Mouse (Mus musculus): ENCODE data around the gene Cenpf. TPM values are rescaled to one million over a fixed set of nuclear protein-coding genes. Genes with fewer than 3 reads are reported as not detected.

Gene Cenpf
- 135 and 140 TPM in 2 replicates for polyA plus RNA-seq (2014; fragmentation: Nextera tagmentation; extraction: Ambion mirVana)

DNA sequence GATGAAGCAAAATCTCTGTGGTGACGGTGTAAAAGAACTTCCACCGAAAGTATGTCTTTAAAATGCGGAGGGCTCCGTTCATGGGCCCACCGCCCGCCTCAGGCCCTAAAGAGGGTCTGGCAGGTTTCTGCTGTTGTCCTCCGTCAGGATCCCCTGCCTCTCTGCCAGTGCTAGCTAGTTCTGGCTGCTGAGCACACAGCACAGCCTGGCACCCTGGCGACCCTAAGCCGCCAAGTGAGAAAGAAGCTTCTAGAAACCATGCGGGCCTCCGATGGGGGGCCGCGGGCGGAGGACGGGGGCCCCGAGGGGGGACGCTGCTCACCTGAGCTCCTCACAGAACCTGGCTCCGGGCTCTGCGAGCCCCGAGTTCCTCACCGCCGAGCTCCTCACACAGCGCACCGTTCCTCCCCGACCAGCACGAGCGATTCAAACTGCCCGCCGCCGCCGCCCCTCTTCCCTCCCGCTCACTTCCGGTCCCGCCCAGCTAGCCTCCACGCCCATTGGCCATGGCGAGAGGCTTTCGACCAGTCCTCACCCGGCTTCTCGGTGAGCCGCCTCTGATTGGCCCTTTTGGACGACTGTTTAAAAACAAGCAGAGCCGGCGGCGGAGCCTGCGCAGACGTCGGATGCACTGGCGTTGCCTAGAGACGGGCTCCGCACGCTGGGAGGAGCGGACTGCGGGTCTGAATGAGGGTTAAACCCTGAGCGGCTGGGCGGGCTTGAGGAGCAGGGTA is at the start of gene Cenpf:
TSS of gene Cenpf (minus strand) at position 433 of the 734 bp plus-strand sequence.
- Histone ChIP-seq H3K9ac (ENCODE audit: low read length) (peak within 1 kb of the TSS; percentile 82), H3K4me1 (ENCODE audit: control insufficient read depth, insufficient read depth, low read length) (peaks cover 23% of the 10 kb centered on the region), H3K27me3 (ENCODE audit: control insufficient read depth, insufficient read depth, low read length) (no peaks in the 10 kb centered on the region), H3K36me3 (ENCODE audit: control insufficient read depth, insufficient read depth, low read length) (peaks cover 17% of the 10 kb centered on the region; the same call in 1 of the 2 replicates), H3K4me2 (peak within 1 kb of the TSS; percentile 79), H3K27ac (ENCODE audit: low read depth, low read length) (peak within 1 kb of the TSS; percentile 37), H3K4me3 (ENCODE audit: low read depth, low read length) (peak within 1 kb of the TSS; percentile 68), H3K9me3 (ENCODE audit: control insufficient read depth, low read length) (no peaks in the 10 kb centered on the region)
- peak; percentile 100 for ATAC-seq (ENCODE audit: low FRiP score)
- under 1% methylated on average over 55 of the region's 55 CpGs for WGBS
- DNase-seq (ENCODE audit: low spot score, missing footprints) = peak; percentile 99

DNA sequence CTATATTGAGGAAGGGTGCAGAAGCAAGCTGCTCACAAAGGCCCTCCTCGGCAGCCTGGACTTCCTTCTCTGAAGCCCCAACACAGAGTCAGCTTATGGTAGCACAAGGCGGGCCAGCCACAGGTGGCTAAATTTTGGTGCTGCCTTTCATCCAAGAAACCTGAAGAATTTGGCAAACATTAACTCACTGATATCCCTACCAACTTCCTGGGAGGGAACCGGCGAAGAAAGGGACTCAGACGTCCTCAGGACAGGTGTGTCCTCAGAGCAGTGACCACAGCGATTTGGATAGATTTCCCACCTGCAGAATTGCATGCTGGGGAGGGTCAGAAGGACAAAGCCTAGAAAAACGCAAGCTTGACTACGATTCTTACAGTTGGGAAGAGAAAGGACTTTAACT is 44.3 kb upstream of the Cenpf start:
- WGBS = 84% methylated on average over 8 of the region's 8 CpGs
- Histone ChIP-seq H3K9me3 (ENCODE audit: control insufficient read depth, low read length) (no peaks in the 10 kb centered on the region), H3K27me3 (ENCODE audit: control insufficient read depth, insufficient read depth, low read length) (peaks cover 13% of the 10 kb centered on the region), H3K27ac (ENCODE audit: low read depth, low read length) (no peak overlapping the region), H3K4me3 (ENCODE audit: low read depth, low read length) (no peak overlapping the region), H3K4me1 (ENCODE audit: control insufficient read depth, insufficient read depth, low read length) (peaks cover 21% of the 10 kb centered on the region), H3K4me2 (no peak overlapping the region), H3K36me3 (ENCODE audit: control insufficient read depth, insufficient read depth, low read length) (no peaks in the 10 kb centered on the region), H3K9ac (ENCODE audit: low read length) (no peak overlapping the region)
- peak; percentile 80 for DNase-seq (ENCODE audit: low spot score, missing footprints)
- no peak for ATAC-seq (ENCODE audit: low FRiP score)

DNA sequence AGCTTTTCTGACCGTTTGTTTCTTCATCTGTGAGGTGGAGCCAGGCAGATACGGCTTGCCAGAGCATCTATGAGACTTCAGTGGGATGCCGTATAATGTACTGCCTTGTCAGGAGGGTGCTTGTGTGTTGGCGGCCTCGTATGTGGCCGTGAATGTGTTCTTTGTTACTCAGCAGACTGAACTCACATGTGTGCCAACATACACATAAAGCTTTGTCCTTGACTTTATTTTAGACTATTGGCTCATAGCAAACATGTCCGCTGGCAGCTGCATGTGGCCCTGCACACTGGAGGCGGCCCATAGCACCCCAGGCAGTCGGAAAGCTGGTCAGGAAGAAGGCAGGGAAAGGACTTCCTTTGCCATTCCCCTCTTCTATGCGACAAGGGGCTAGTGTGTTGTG is 43.8 kb upstream of the Cenpf start:
- Histone ChIP-seq H3K4me2 (no peak overlapping the region), H3K9ac (ENCODE audit: low read length) (no peak overlapping the region), H3K4me1 (ENCODE audit: control insufficient read depth, insufficient read depth, low read length) (peaks cover 21% of the 10 kb centered on the region), H3K4me3 (ENCODE audit: low read depth, low read length) (no peak overlapping the region), H3K36me3 (ENCODE audit: control insufficient read depth, insufficient read depth, low read length) (no peaks in the 10 kb centered on the region), H3K27ac (ENCODE audit: low read depth, low read length) (no peak overlapping the region), H3K9me3 (ENCODE audit: control insufficient read depth, low read length) (no peaks in the 10 kb centered on the region), H3K27me3 (ENCODE audit: control insufficient read depth, insufficient read depth, low read length) (peaks cover 13% of the 10 kb centered on the region)
- 82% methylated on average over 10 of the region's 10 CpGs for WGBS
- DNase-seq (ENCODE audit: low spot score, missing footprints) (peak; percentile 41), ATAC-seq (ENCODE audit: low FRiP score) (no peak)

DNA sequence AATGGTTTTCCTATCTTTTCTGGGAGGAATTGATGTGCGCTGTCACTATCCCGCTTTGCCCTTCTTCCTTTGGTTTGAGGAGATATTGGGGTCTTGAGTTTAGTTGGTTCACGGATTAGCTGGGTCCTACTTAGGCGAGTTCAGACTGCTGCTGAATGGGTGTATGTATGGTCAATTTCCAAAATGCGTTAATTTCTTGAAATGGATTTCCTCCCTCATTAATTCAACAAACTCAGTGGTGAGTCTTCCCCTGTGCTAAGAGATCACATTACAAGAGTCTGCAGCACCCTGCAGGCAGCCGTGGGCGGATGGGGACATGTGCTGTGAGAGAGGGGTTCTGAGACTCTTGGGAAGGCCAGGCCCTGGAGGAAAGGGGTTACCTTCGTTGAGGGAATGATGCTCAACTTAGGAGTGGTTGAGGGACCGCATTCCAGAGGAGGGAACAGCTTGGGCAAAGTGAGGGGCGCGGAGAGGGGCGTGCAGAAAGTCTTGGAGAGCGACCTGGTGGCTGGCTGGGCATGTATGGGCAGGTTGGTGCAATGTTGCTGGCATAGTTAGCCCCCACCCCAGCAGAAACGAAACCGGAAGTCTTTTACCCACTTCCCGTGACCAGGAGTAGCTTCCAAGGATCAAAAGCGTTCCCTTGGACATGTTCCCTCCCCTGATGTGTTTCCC is 41.4 kb upstream of the Cenpf start:
- peaks cover 13% of the 10 kb centered on the region for H3K27me3 ChIP-seq (ENCODE audit: control insufficient read depth, insufficient read depth, low read length)
- peaks cover 21% of the 10 kb centered on the region for H3K4me1 ChIP-seq (ENCODE audit: control insufficient read depth, insufficient read depth, low read length)
- no peak overlapping the region for H3K27ac ChIP-seq (ENCODE audit: low read depth, low read length)
- H3K36me3 ChIP-seq (ENCODE audit: control insufficient read depth, insufficient read depth, low read length) = no peaks in the 10 kb centered on the region
- peak overlapping the region; percentile 63 for H3K4me3 ChIP-seq (ENCODE audit: low read depth, low read length)
- H3K4me2 ChIP-seq = peak overlapping the region; percentile 94
- ATAC-seq (ENCODE audit: low FRiP score) = no peak
- H3K9ac ChIP-seq (ENCODE audit: low read length) = no peak overlapping the region; the same call in 1 of the 2 replicates
- H3K9me3 ChIP-seq (ENCODE audit: control insufficient read depth, low read length) = no peaks in the 10 kb centered on the region
- DNase-seq (ENCODE audit: low spot score, missing footprints) = peak; percentile 94
- 8% methylated on average over 17 of the region's 17 CpGs for WGBS

DNA sequence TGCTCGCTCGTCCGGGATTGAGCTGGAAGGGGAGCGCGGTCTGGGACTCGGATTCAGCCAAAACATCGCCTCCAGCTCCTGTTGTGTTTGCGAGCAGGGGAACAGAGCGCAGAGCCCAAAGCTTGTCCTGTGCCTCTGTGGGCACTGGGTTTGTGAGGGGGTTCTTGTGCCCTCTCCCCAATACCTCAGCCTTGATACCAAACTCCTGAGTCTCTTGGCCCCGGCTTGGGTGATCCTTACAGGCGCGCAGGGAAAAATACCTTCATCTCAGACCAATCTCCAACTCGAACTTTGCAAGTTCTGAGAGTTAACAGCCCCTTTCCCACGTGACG is 40.9 kb upstream of the Cenpf start:
- Histone ChIP-seq H3K9me3 (ENCODE audit: control insufficient read depth, low read length) (no peaks in the 10 kb centered on the region), H3K9ac (ENCODE audit: low read length) (peak overlapping the region; percentile 79), H3K4me2 (peak overlapping the region; percentile 94), H3K4me1 (ENCODE audit: control insufficient read depth, insufficient read depth, low read length) (peaks cover 21% of the 10 kb centered on the region), H3K27me3 (ENCODE audit: control insufficient read depth, insufficient read depth, low read length) (peaks cover 13% of the 10 kb centered on the region), H3K36me3 (ENCODE audit: control insufficient read depth, insufficient read depth, low read length) (no peaks in the 10 kb centered on the region), H3K4me3 (ENCODE audit: low read depth, low read length) (peak overlapping the region; percentile 63), H3K27ac (ENCODE audit: low read depth, low read length) (no peak overlapping the region)
- 0% methylated on average over 15 of the region's 15 CpGs for WGBS
- peak; percentile 94 for DNase-seq (ENCODE audit: low spot score, missing footprints)
- no peak for ATAC-seq (ENCODE audit: low FRiP score)

DNA sequence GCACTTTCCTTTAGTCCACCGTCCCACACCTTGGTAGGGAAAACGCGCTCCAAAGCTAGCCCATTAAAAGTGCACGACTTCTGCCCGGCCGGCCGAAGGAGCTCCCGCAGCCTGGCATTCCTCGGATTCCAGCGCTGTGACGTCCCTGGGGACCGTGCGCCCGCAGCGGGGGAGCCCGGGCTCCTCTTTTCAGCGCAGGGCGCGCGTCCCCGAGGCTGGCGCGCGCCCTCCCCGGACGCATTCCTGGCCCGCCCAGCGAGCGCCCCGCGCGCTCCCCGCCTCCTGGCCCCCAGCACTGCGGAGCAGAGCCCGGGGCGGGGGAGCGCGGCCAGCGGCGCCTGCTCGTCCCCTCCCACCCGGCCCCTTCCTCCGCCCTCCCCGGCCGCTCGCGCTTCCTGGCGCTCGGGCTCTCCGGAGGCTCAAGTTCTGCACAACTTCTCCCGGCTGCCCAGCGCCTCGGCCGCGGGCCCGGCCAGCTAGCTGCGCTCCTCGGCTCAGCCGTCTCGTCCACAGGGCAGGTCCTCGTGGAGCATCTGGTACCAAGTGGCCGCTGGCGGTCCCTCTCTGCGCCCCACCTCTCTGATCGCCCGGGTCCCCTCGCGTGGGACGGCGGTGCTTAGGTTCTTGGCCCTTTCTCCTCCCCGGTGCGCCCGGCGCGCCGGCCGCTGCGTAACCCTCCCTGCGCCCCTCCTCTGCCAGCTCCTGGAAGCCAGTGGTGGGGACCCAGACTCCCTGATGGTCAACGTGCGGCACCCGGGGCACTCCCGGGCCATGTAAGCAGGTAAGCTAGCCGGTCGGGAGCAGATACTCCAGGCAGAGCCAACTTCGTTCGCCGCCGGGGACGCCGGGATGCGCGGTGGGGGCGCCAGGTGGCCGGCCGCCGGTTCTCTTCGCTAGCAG is 40.2 kb upstream of the Cenpf start, which contains the start of gene Ptpn14:
TSS of gene Ptpn14 (plus strand) at position 385 of the 900 bp plus-strand sequence.
- Histone ChIP-seq H3K4me1 (ENCODE audit: control insufficient read depth, insufficient read depth, low read length) (peaks cover 21% of the 10 kb centered on the region), H3K27me3 (ENCODE audit: control insufficient read depth, insufficient read depth, low read length) (peaks cover 13% of the 10 kb centered on the region), H3K4me2 (peak within 1 kb of the TSS; percentile 94), H3K27ac (ENCODE audit: low read depth, low read length) (peak within 1 kb of the TSS; percentile 48), H3K9ac (ENCODE audit: low read length) (peak within 1 kb of the TSS; percentile 79), H3K9me3 (ENCODE audit: control insufficient read depth, low read length) (no peaks in the 10 kb centered on the region), H3K4me3 (ENCODE audit: low read depth, low read length) (peak within 1 kb of the TSS; percentile 63), H3K36me3 (ENCODE audit: control insufficient read depth, insufficient read depth, low read length) (no peaks in the 10 kb centered on the region)
- peak; percentile 95 for ATAC-seq (ENCODE audit: low FRiP score)
- under 1% methylated on average over 80 of the region's 98 CpGs for WGBS
- peak; percentile 98 for DNase-seq (ENCODE audit: low spot score, missing footprints)

DNA sequence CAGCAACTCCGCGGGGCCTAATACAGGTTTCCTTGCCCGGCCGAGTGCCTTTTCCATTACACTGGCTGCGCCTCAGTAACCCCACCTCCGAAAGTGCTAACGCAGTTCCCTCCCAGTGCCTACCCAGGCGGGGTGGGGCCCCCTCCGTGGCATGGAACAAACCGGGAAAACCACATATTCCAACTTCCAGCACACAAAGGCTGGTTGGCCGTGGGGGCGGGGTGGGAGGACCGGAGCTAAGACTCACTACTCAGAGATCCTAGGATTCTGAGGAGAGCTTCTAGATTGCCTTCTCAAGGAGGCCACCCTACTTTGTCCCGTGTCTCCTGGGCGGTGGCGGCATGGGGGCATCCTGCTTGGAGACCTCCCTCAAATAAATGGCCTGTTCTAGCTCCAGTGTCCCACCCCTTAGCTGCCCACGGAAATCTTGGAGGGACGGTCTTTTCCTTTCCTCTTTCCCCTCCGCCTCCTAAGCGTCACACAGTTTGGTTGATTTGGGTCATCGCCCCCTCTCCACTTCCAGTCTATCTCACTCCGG is 39.5 kb upstream of the Cenpf start:
- H3K36me3 ChIP-seq (ENCODE audit: control insufficient read depth, insufficient read depth, low read length) = no peaks in the 10 kb centered on the region
- DNase-seq (ENCODE audit: low spot score, missing footprints) = no peak
- peaks cover 13% of the 10 kb centered on the region for H3K27me3 ChIP-seq (ENCODE audit: control insufficient read depth, insufficient read depth, low read length)
- peak; percentile 40 for ATAC-seq (ENCODE audit: low FRiP score)
- no peaks in the 10 kb centered on the region for H3K9me3 ChIP-seq (ENCODE audit: control insufficient read depth, low read length)
- peak overlapping the region; percentile 94 for H3K4me2 ChIP-seq
- H3K27ac ChIP-seq (ENCODE audit: low read depth, low read length) = no peak overlapping the region
- peak overlapping the region; percentile 79; the same call in 1 of the 2 replicates for H3K9ac ChIP-seq (ENCODE audit: low read length)
- peaks cover 21% of the 10 kb centered on the region for H3K4me1 ChIP-seq (ENCODE audit: control insufficient read depth, insufficient read depth, low read length)
- 2% methylated on average over 22 of the region's 22 CpGs for WGBS
- peak overlapping the region; percentile 63 for H3K4me3 ChIP-seq (ENCODE audit: low read depth, low read length)

DNA sequence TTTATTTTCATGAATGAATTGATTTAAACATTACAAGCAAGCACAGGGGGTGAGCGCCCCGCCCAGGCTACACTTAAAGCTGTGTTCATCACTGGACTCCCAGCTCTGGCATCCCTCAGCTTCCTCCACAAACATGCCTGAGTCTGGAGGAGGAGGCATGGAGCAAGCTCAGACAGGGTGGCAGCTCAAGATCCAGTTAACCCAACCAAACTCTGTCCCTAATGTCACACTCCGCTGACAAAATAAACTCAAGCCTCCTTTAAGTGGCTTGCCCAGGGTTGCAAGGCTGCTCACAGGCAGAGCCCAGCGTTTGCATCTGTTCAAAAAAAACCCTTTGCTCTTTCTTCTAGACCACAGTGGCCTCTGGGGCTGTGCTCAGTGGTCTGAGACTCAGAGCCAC is 38.2 kb upstream of the Cenpf start:
- 65% methylated on average over 4 of the region's 4 CpGs for WGBS
- H3K4me1 ChIP-seq (ENCODE audit: control insufficient read depth, insufficient read depth, low read length) = peaks cover 21% of the 10 kb centered on the region

More for the DNA sequence above, 38.2 kb upstream of the Cenpf start:
- H3K9ac ChIP-seq (ENCODE audit: low read length) = no peak overlapping the region
- peaks cover 13% of the 10 kb centered on the region for H3K27me3 ChIP-seq (ENCODE audit: control insufficient read depth, insufficient read depth, low read length)
- no peak overlapping the region for H3K27ac ChIP-seq (ENCODE audit: low read depth, low read length)
- H3K4me2 ChIP-seq = no peak overlapping the region
- DNase-seq (ENCODE audit: low spot score, missing footprints) = peak; percentile 73
- no peak overlapping the region for H3K4me3 ChIP-seq (ENCODE audit: low read depth, low read length)
- no peaks in the 10 kb centered on the region for H3K9me3 ChIP-seq (ENCODE audit: control insufficient read depth, low read length)
- H3K36me3 ChIP-seq (ENCODE audit: control insufficient read depth, insufficient read depth, low read length) = no peaks in the 10 kb centered on the region
- no peak for ATAC-seq (ENCODE audit: low FRiP score)
